Mouse (Mus musculus): Measurements from ENCODE around the gene Gys2. TPM values are rescaled to one million over a fixed set of nuclear protein-coding genes. Genes with fewer than 3 reads are reported as not detected.

Gene Gys2
- total RNA-seq, 2 experiments from 2014 or later, result 0.50 to 13.2 TPM

GRCm38 (mm10) chr6:142459017-142459678 lies 13.8 kb downstream of the Gys2 start:
- no peak for DNase-seq (ENCODE audit: low spot score in 2 of 2)

GRCm38 (mm10) chr6:142458010-142458409 lies 14.9 kb downstream of the Gys2 start:
- DNase-seq (ENCODE audit: low spot score in 2 of 2), result no peak

- DNase-seq (ENCODE audit: low spot score in 2 of 2), result no peak
Observed at GRCm38 (mm10) chr6:142455314-142455996, 17.5 kb downstream of the Gys2 start.

GRCm38 (mm10) chr6:142453311-142453710 lies 19.6 kb downstream of the Gys2 start:
- DNase-seq (ENCODE audit: low spot score in 2 of 2), result no peak

- no peak for DNase-seq (ENCODE audit: low spot score in 2 of 2)
Observed at GRCm38 (mm10) chr6:142451381-142451780, 21.5 kb downstream of the Gys2 start.

GRCm38 (mm10) chr6:142429072-142429471 lies 43.8 kb downstream of the Gys2 start:
- no peak for DNase-seq (ENCODE audit: low spot score in 2 of 2)

- DNase-seq (ENCODE audit: low spot score in 2 of 2), result no peak
Observed at GRCm38 (mm10) chr6:142424976-142425375, 47.9 kb downstream of the Gys2 start.

- DNase-seq (ENCODE audit: low spot score in 2 of 2), result no peak
Observed at GRCm38 (mm10) chr6:142414597-142414996, 58.3 kb downstream of the Gys2 start.

GRCm38 (mm10) chr6:142413845-142414244 lies 59.1 kb downstream of the Gys2 start:
- no peak for DNase-seq (ENCODE audit: low spot score in 2 of 2)

- DNase-seq (ENCODE audit: low spot score in 2 of 2), result no peak
Observed at GRCm38 (mm10) chr6:142412906-142413491, 59.9 kb downstream of the Gys2 start, which contains the start of gene Spx. Gene Spx, plus strand, starts transcription at chr6:142413441.

- DNase-seq (ENCODE audit: low spot score in 2 of 2), result no peak
Observed at GRCm38 (mm10) chr6:142411140-142411539, 61.8 kb downstream of the Gys2 start.

GRCm38 (mm10) chr6:142395756-142396155 lies 77.2 kb downstream of the Gys2 start:
- DNase-seq (ENCODE audit: low spot score in 2 of 2), result no peak

- no peak for DNase-seq (ENCODE audit: low spot score in 2 of 2)
Observed at GRCm38 (mm10) chr6:142394669-142395068, 78.2 kb downstream of the Gys2 start.

GRCm38 (mm10) chr6:142392312-142392711 lies 80.6 kb downstream of the Gys2 start:
- DNase-seq (ENCODE audit: low spot score in 2 of 2), result no peak

GRCm38 (mm10) chr6:142389101-142389500 lies 83.8 kb downstream of the Gys2 start:
- no peak for DNase-seq (ENCODE audit: low spot score in 2 of 2)

- DNase-seq (ENCODE audit: low spot score in 2 of 2), result no peak
Observed at GRCm38 (mm10) chr6:142387755-142388271, 85.1 kb downstream of the Gys2 start.

GRCm38 (mm10) chr6:142387011-142387754 lies 85.7 kb downstream of the Gys2 start, which contains the start of the genes Recql and Golt1b:
Gene Recql, minus strand, starts transcription at chr6:142387087.
Gene Golt1b, plus strand, starts transcription at chr6:142387221.
- DNase-seq (ENCODE audit: low spot score in 2 of 2), result peak; percentile 95 to 98

- no peak for DNase-seq (ENCODE audit: low spot score in 2 of 2)
Observed at GRCm38 (mm10) chr6:142386285-142387010, 86.5 kb downstream of the Gys2 start.

GRCm38 (mm10) chr6:142384521-142384920 lies 88.4 kb downstream of the Gys2 start:
- no peak for DNase-seq (ENCODE audit: low spot score in 2 of 2)

GRCm38 (mm10) chr6:142381615-142382014 lies 91.3 kb downstream of the Gys2 start:
- no peak for DNase-seq (ENCODE audit: low spot score in 2 of 2)

GRCm38 (mm10) chr6:142379961-142380360 lies 92.9 kb downstream of the Gys2 start:
- no peak for DNase-seq (ENCODE audit: low spot score in 2 of 2)

All from adrenal gland, postnatal 4 days (tissue).